Mouse (Mus musculus): Measurements from ENCODE around the gene Kbtbd7.
"Not testable (repeated sequence)": the region's sequence is repeated elsewhere in the genome, so short reads cannot be mapped to it uniquely, and the experiment has no call there.

Kbtbd7 gene

GRCm38 (mm10) chr14:79451681-79452590 lies 25.6 kb downstream of the Kbtbd7 start, which contains the start of gene Kbtbd6:
TSS of gene Kbtbd6 (plus strand) at chr14:79451835.
- peak; percentile 74 to 80 for DNase-seq

- not testable (repeated sequence) for DNase-seq
These were observed 26.3 kb downstream of the Kbtbd7 start for GRCm38 (mm10) chr14:79452591-79452934.

DNA sequence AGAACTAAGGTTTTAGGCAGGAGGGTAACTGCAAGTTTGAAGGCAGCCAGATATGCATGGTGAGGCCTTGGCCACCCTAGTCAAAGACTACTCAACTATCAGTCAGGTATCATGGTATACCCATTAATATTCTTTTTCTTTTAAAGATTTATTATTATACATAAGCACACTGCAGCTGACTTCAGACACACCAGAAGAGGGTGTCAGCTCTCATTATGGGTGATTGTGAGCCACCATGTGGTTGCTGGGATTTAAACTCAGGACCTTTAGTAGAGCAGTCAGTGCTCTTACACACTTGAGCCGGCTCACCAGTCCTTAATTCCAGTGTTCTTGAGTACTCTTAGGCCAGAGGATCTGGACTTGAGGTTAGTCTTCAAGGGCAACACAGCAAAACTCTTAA lies 34.1 kb downstream of the Kbtbd7 start:
- DNase-seq: no peak

DNA sequence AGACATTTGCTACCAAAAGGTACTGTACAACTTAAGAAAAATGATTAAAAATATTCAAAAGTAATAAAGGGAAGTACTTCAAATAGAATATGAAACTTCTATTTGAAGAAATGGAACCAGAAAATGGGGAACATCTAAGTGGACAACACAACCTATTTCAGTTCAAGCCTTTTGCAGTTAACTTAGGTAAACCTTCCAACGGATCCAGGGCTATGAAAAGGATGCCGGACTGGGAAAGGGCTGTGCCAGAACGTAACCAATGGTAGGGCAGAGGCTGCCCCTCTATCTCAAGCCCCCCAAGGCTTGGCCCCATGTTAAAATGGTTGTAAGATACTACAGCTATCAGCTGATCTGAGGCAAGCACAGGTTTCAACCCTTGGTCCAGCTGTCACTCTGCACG lies 34.7 kb downstream of the Kbtbd7 start:
- no peak for DNase-seq

DNA sequence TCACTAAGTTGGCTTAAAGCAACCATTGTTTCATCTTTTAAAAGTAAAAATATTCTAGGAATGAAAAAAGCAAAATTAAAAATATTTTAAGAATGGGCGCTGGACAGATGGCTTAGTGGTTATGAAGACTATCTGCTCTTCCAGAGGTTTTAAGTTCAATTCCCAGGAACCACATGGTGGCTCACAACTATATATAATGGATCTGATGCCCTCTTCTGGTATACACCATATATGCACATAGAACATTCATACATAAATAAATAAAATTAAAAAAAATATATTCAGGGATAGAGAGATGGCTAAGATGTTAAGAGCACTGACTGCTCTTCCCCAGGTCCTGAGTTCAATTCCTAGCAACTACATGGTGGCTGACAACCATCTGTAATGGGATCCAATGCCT lies 39.3 kb downstream of the Kbtbd7 start:
- DNase-seq: no peak

GRCm38 (mm10) chr14:79467621-79468020 lies 41.3 kb downstream of the Kbtbd7 start:
- peak; percentile 41 to 74 for DNase-seq

- DNase-seq: no peak
These were observed 47.1 kb downstream of the Kbtbd7 start for GRCm38 (mm10) chr14:79473384-79473783.
